Mouse (Mus musculus): ENCODE results near the gene Gm49661.
A peak's percentile ranks its signal among the peaks of the same experiment; 100 is the strongest.

The Gm49661 gene

GRCm38 (mm10) chr8:84967532-84968304 is 1.5 kb downstream of the Gm49661 start:
- no peak for DNase-seq (ENCODE audit: low read depth in 2 of 2, low spot score in 2 of 2)

GRCm38 (mm10) chr8:84966603-84967002 is 2.6 kb downstream of the Gm49661 start:
- no peak for DNase-seq (ENCODE audit: low read depth in 2 of 2, low spot score in 2 of 2)

- peak; percentile 78 to 81 for DNase-seq (ENCODE audit: low read depth in 2 of 2, low spot score in 2 of 2)
Observed at GRCm38 (mm10) chr8:84965731-84966291, 3.4 kb downstream of the Gm49661 start.

GRCm38 (mm10) chr8:84963952-84964351 is 5.3 kb downstream of the Gm49661 start:
- no peak for DNase-seq (ENCODE audit: low read depth in 2 of 2, low spot score in 2 of 2)

GRCm38 (mm10) chr8:84959811-84960210 is 9.4 kb downstream of the Gm49661 start:
- DNase-seq (ENCODE audit: low read depth in 2 of 2, low spot score in 2 of 2), result no peak

GRCm38 (mm10) chr8:84956768-84957167 is 12.5 kb downstream of the Gm49661 start:
- DNase-seq (ENCODE audit: low read depth in 2 of 2, low spot score in 2 of 2), result peak; percentile 67 to 78

- no peak for DNase-seq (ENCODE audit: low read depth in 2 of 2, low spot score in 2 of 2)
Observed at GRCm38 (mm10) chr8:84952612-84953255, 16.5 kb downstream of the Gm49661 start.

GRCm38 (mm10) chr8:84949753-84950152 is 19.5 kb downstream of the Gm49661 start:
- DNase-seq (ENCODE audit: low read depth in 2 of 2, low spot score in 2 of 2), result no peak

GRCm38 (mm10) chr8:84947241-84947545 is 22.0 kb downstream of the Gm49661 start:
- no peak for DNase-seq (ENCODE audit: low read depth in 2 of 2, low spot score in 2 of 2)

- DNase-seq (ENCODE audit: low read depth in 2 of 2, low spot score in 2 of 2), result no peak
Observed at GRCm38 (mm10) chr8:84946528-84947240, 22.5 kb downstream of the Gm49661 start, which contains the start of gene Rtbdn. Gene Rtbdn, plus strand, starts transcription at chr8:84946991.

- peak in 1 of 2 experiments; percentile 41 for DNase-seq (ENCODE audit: low read depth in 2 of 2, low spot score in 2 of 2)
Observed at GRCm38 (mm10) chr8:84945633-84946527, 23.4 kb downstream of the Gm49661 start.

- DNase-seq (ENCODE audit: low read depth in 2 of 2, low spot score in 2 of 2), result no peak
Observed at GRCm38 (mm10) chr8:84945235-84945632, 24.0 kb downstream of the Gm49661 start.

GRCm38 (mm10) chr8:84944478-84945160 is 24.6 kb downstream of the Gm49661 start:
- DNase-seq (ENCODE audit: low read depth in 2 of 2, low spot score in 2 of 2), result peak in 1 of 2 experiments; percentile 28

GRCm38 (mm10) chr8:84943699-84944098 is 25.5 kb downstream of the Gm49661 start:
- no peak for DNase-seq (ENCODE audit: low read depth in 2 of 2, low spot score in 2 of 2)

GRCm38 (mm10) chr8:84937620-84938485 is 31.4 kb downstream of the Gm49661 start:
- no peak for DNase-seq (ENCODE audit: low read depth in 2 of 2, low spot score in 2 of 2)

GRCm38 (mm10) chr8:84936962-84937546 is 32.2 kb downstream of the Gm49661 start, which contains the start of gene Mast1:
Gene Mast1, minus strand, starts transcription at chr8:84937359.
- peak; percentile 37 to 50 for DNase-seq (ENCODE audit: low read depth in 2 of 2, low spot score in 2 of 2)

- no peak for DNase-seq (ENCODE audit: low read depth in 2 of 2, low spot score in 2 of 2)
Observed at GRCm38 (mm10) chr8:84936041-84936961, 32.9 kb downstream of the Gm49661 start.

- DNase-seq (ENCODE audit: low read depth in 2 of 2, low spot score in 2 of 2), result no peak
Observed at GRCm38 (mm10) chr8:84935489-84935888, 33.7 kb downstream of the Gm49661 start.
